8 mouse cellular contexts compared by ENCODE assay signal in genomic region chr2:151038811-151039222, GRCm38 (mm10). TPM values are rescaled to one million over a fixed set of nuclear protein-coding genes. Genes with fewer than 3 reads are reported as not detected.
DNase-seq lines count a peak whose midpoint lies in the region; ATAC-seq and TF ChIP-seq lines count a peak whose summit lies in the region.

No protein-coding gene starts in this region.

- H3K4me2 ChIP-seq in forebrain, embryonic 15.5 days (replicated peaks), result peak overlapping the region; percentile 80
- peak overlapping the region; percentile 75 for H3K4me2 ChIP-seq in liver, embryonic 16.5 days (ENCODE audit: low read depth, low read length)
- H3K4me2 ChIP-seq in stomach, embryonic 15.5 days, result peak overlapping the region; percentile 83

- no peak for TF ChIP-seq POLR2A in liver, adult 2 months (IDR thresholded peaks at IDR 0.05; ENCODE audit: extremely low read depth, insufficient read depth, low read length)
- TF ChIP-seq POLR2A in bone marrow, adult 2 months (IDR thresholded peaks at IDR 0.05; ENCODE audit: borderline replicate concordance, control insufficient read depth, low read depth, low read length), result no peak

- H3K9ac ChIP-seq in liver, adult 2 months (ENCODE audit: low read depth, low read length), result peak overlapping the region; percentile 98
- peak overlapping the region; percentile 99 for H3K9ac ChIP-seq in forebrain, embryonic 15.5 days (replicated peaks)
- H3K9ac ChIP-seq in liver, embryonic 16.5 days (ENCODE audit: low read depth, low read length), result peak overlapping the region; percentile 99
- H3K9ac ChIP-seq in stomach, embryonic 15.5 days, result peak overlapping the region; percentile 91

- no peaks in the 10 kb centered on the region for H3K27me3 ChIP-seq in liver, adult 2 months (ENCODE audit: control insufficient read depth, insufficient read depth, low read length)
- H3K27me3 ChIP-seq in forebrain, embryonic 15.5 days, result no peaks in the 10 kb centered on the region
- no peaks in the 10 kb centered on the region for H3K27me3 ChIP-seq in liver, embryonic 16.5 days (ENCODE audit: control insufficient read depth, insufficient read depth, low read depth, low read length)
- no peaks in the 10 kb centered on the region for H3K27me3 ChIP-seq in stomach, embryonic 15.5 days (replicated peaks)

- no peaks in the 10 kb centered on the region for H3K36me3 ChIP-seq in liver, adult 2 months (ENCODE audit: control insufficient read depth, insufficient read depth, low read length)
- no peaks in the 10 kb centered on the region for H3K36me3 ChIP-seq in forebrain, embryonic 15.5 days
- no peaks in the 10 kb centered on the region for H3K36me3 ChIP-seq in liver, embryonic 16.5 days (ENCODE audit: control insufficient read depth, insufficient read depth)
- no peaks in the 10 kb centered on the region for H3K36me3 ChIP-seq in stomach, embryonic 15.5 days

- peak overlapping the region; percentile 98 for H3K4me3 ChIP-seq in liver, adult 2 months (ENCODE audit: insufficient read depth, low read depth, low read length)
- H3K4me3 ChIP-seq in bone marrow, adult 2 months (replicated peaks; ENCODE audit: control insufficient read depth, low read depth, low read length), result peak overlapping the region; percentile 94
- peak overlapping the region; percentile 92 for H3K4me3 ChIP-seq in forebrain, embryonic 15.5 days
- peak overlapping the region; percentile 99 for H3K4me3 ChIP-seq in liver, embryonic 16.5 days (ENCODE audit: low read depth, low read length)
- peak overlapping the region; percentile 97 for H3K4me3 ChIP-seq in stomach, embryonic 15.5 days (replicated peaks)

- ATAC-seq in forebrain, embryonic 15.5 days (replicated peaks), result no peak; the same call in 1 of the 2 replicates
- peak; percentile 23 for ATAC-seq in liver, embryonic 16.5 days (ENCODE audit: low read depth)
- peak; percentile 38 for ATAC-seq in stomach, embryonic 15.5 days (ENCODE audit: insufficient read depth, low FRiP score, low read depth)

- peaks cover 13% of the 10 kb centered on the region for H3K79me2 ChIP-seq in liver, adult 2 months (ENCODE audit: control insufficient read depth, insufficient read depth, low read length)

- peaks cover 5% of the 10 kb centered on the region for H3K4me1 ChIP-seq in liver, adult 2 months (ENCODE audit: control insufficient read depth, insufficient read depth, low read length)
- peaks cover 4% of the 10 kb centered on the region; the same call in 1 of the 2 replicates for H3K4me1 ChIP-seq in bone marrow, adult 2 months (ENCODE audit: control insufficient read depth, insufficient read depth, low read length)
- peaks cover 20% of the 10 kb centered on the region for H3K4me1 ChIP-seq in forebrain, embryonic 15.5 days
- H3K4me1 ChIP-seq in liver, embryonic 16.5 days (ENCODE audit: control insufficient read depth, low read depth, low read length), result peaks cover 25% of the 10 kb centered on the region
- peaks cover 12% of the 10 kb centered on the region for H3K4me1 ChIP-seq in stomach, embryonic 15.5 days

- no peak for TF ChIP-seq CTCF in liver, adult 2 months (IDR thresholded peaks at IDR 0.05; ENCODE audit: low read depth, low read length)
- TF ChIP-seq CTCF in bone marrow, adult 2 months (IDR thresholded peaks at IDR 0.05; ENCODE audit: control insufficient read depth, insufficient read depth, low read length), result no peak

- peak overlapping the region; percentile 78 for H3K27ac ChIP-seq in liver, adult 2 months (replicated peaks; ENCODE audit: insufficient read depth, low read depth, low read length)
- H3K27ac ChIP-seq in bone marrow, adult 2 months (ENCODE audit: control insufficient read depth, insufficient read depth, low read depth, low read length, poor library complexity), result peak overlapping the region; percentile 78
- H3K27ac ChIP-seq in forebrain, embryonic 15.5 days (replicated peaks), result peak overlapping the region; percentile 64
- H3K27ac ChIP-seq in liver, embryonic 16.5 days (ENCODE audit: low read length), result peak overlapping the region; percentile 99
- H3K27ac ChIP-seq in stomach, embryonic 15.5 days, result peak overlapping the region; percentile 83

- peak; percentile 33 for DNase-seq in liver, adult 2 months (ENCODE audit: extremely low read depth, low read depth, low spot score)
- no peak for DNase-seq in liver
- no peak for DNase-seq in spleen, adult 18-20 months
- no peak for DNase-seq in right cerebral cortex, adult 2 months (ENCODE audit: low spot score in 2 of 2)

- WGBS in liver, adult 2 months, result under 1% methylated on average over 30 of the region's 30 CpGs
- WGBS in bone marrow, adult 2 months, result 3% methylated on average over 30 of the region's 30 CpGs
- WGBS in forebrain, embryonic 15.5 days, result under 1% methylated on average over 30 of the region's 30 CpGs
- WGBS in liver, embryonic 16.5 days (ENCODE audit: insufficient replicate concordance), result under 1% methylated on average over 30 of the region's 30 CpGs
- WGBS in stomach, embryonic 15.5 days, result 0% methylated on average over 30 of the region's 30 CpGs

- H3K9me3 ChIP-seq in forebrain, embryonic 15.5 days, result no peaks in the 10 kb centered on the region
- H3K9me3 ChIP-seq in liver, embryonic 16.5 days (replicated peaks; ENCODE audit: control insufficient read depth, low read length), result no peaks in the 10 kb centered on the region
- no peaks in the 10 kb centered on the region for H3K9me3 ChIP-seq in stomach, embryonic 15.5 days

RNA-seq across cellular contexts. Expression of gene Ninl, which starts 0.4 kb away (rescaled TPM):
- total RNA-seq in liver, adult 2 months (2014; rRNA removed), result 0.37 and 0.40 TPM in 2 replicates
- polyA plus RNA-seq in liver, adult 2 months (2012; rRNA removed), result 0.22 and 0.29 TPM in 2 replicates
- polyA plus RNA-seq in bone marrow, adult 2 months (2011; ENCODE audit: insufficient read depth, insufficient read length, low replicate concordance, missing spikeins), result 11.9 and 18.5 TPM in 2 replicates
- polyA plus RNA-seq in forebrain, embryonic 15.5 days (2015; fragmentation: Nextera tagmentation; extraction: Ambion mirVana), result 11.4 and 13.8 TPM in 2 replicates
- polyA plus RNA-seq in liver, embryonic 16.5 days (2015; fragmentation: Nextera tagmentation; extraction: Ambion mirVana), result 12.4 and 13.1 TPM in 2 replicates
- 8.5 and 9.4 TPM in 2 replicates for polyA plus RNA-seq in stomach, embryonic 15.5 days (2015; fragmentation: Nextera tagmentation; extraction: Ambion mirVana)

RNA-seq across cellular contexts. Expression of gene Nanp, which starts 0.4 kb away (rescaled TPM):
- total RNA-seq in liver, adult 2 months (2014; rRNA removed), result 8.3 and 11.8 TPM in 2 replicates
- polyA plus RNA-seq in liver, adult 2 months (2012; rRNA removed), result 3.0 and 3.5 TPM in 2 replicates
- polyA plus RNA-seq in bone marrow, adult 2 months (2011; ENCODE audit: insufficient read depth, insufficient read length, low replicate concordance, missing spikeins), result 16.3 and 22.6 TPM in 2 replicates
- 32.4 and 35.3 TPM in 2 replicates for polyA plus RNA-seq in forebrain, embryonic 15.5 days (2015; fragmentation: Nextera tagmentation; extraction: Ambion mirVana)
- 47.7 and 60.8 TPM in 2 replicates for polyA plus RNA-seq in liver, embryonic 16.5 days (2015; fragmentation: Nextera tagmentation; extraction: Ambion mirVana)
- polyA plus RNA-seq in stomach, embryonic 15.5 days (2015; fragmentation: Nextera tagmentation; extraction: Ambion mirVana), result 54.3 and 58.1 TPM in 2 replicates

RNA-seq across cellular contexts. Expression of gene Gm14151, which starts 53.3 kb away (rescaled TPM):
- total RNA-seq in liver, adult 2 months (2014; rRNA removed), result not detected in 2 replicates
- polyA plus RNA-seq in liver, adult 2 months (2012; rRNA removed), result not detected in 2 replicates
- not detected in 2 replicates for polyA plus RNA-seq in bone marrow, adult 2 months (2011; ENCODE audit: insufficient read depth, insufficient read length, low replicate concordance, missing spikeins)
- polyA plus RNA-seq in forebrain, embryonic 15.5 days (2015; fragmentation: Nextera tagmentation; extraction: Ambion mirVana), result not detected in 2 replicates
- polyA plus RNA-seq in liver, embryonic 16.5 days (2015; fragmentation: Nextera tagmentation; extraction: Ambion mirVana), result not detected in 2 replicates
- not detected in 2 replicates for polyA plus RNA-seq in stomach, embryonic 15.5 days (2015; fragmentation: Nextera tagmentation; extraction: Ambion mirVana)

RNA-seq across cellular contexts. Expression of gene Gm14147, which starts 59.2 kb away (rescaled TPM):
- not detected in 2 replicates for total RNA-seq in liver, adult 2 months (2014; rRNA removed)
- polyA plus RNA-seq in liver, adult 2 months (2012; rRNA removed), result not detected in 2 replicates
- not detected in 2 replicates for polyA plus RNA-seq in bone marrow, adult 2 months (2011; ENCODE audit: insufficient read depth, insufficient read length, low replicate concordance, missing spikeins)
- polyA plus RNA-seq in forebrain, embryonic 15.5 days (2015; fragmentation: Nextera tagmentation; extraction: Ambion mirVana), result not detected in 2 replicates
- polyA plus RNA-seq in liver, embryonic 16.5 days (2015; fragmentation: Nextera tagmentation; extraction: Ambion mirVana), result not detected in 2 replicates
- polyA plus RNA-seq in stomach, embryonic 15.5 days (2015; fragmentation: Nextera tagmentation; extraction: Ambion mirVana), result not detected in 2 replicates
